Mouse (Mus musculus) thymus, postnatal 14 days (tissue): Measurements from ENCODE around the gene Acsbg2.
"Not testable (repeated sequence)": the region's sequence is repeated elsewhere in the genome, so short reads cannot be mapped to it uniquely, and the experiment has no call there.

ENCODE experiments used
- DNase-seq: peaks from one replicate; pipeline ENCODE4 v3.0.0; 2021

The Acsbg2 gene

DNA sequence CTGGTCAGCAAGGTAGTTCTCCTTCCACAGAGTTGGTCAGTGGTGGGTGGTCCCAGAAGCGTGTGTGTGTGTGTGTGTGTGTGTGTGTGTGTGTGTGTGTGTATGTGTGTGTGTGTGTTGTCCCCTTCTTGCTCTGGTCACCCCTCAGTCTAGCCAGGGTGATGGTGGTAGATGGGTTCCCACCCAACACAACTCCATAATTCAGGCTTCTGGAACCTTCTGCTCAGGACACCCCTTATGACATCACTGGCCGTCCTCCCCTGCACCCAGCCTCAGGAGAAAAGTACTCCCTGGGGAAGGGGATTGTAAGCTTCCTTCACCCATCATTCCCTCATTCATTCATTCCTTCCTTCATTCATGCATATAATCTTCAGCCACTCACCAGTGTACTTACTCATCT is at the start of gene Acsbg2:
Gene Acsbg2 (minus strand): TSS at position 211 of the 400 bp plus-strand sequence.
- no peak for DNase-seq

DNA sequence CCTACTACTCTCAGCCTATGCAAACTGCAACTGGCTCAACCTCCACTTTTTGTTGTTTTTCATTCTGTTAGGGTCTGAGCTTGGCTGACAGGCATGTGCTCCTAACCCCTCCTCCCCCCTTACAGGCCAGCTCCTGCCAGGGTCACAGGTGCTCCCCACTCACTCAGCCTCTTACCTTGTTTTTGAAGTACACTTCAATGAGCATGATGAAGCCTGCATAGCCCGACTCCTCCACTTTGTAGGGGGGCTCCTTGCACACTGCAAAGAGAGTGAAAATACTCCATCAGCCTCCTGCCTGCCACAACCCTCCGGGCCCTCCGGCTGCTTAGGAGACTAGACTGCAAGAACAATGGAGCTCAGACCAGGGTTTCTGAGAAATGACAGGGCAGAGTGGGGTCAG is 45.5 kb upstream of the Acsbg2 start:
- DNase-seq: no peak

DNA sequence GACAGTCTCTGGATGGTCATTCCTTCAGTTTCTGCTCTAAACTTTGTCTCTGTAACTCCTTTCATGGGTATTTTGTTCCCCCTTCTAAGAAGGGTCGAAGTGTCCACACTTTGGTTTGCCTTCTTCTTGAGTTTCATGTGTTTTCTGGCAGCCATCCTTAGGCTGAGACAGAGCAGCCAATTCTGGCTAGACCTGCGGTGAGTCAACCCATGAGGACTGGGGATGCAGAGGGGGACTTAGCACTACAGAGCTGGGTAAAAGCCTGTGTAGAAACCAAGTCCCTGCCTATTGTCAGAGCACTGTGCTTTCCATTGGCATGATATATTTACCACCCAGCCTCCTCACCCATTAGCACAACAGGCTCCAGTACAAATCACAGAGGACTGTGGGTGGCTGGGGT is 42.9 kb upstream of the Acsbg2 start:
- DNase-seq: no peak

DNA sequence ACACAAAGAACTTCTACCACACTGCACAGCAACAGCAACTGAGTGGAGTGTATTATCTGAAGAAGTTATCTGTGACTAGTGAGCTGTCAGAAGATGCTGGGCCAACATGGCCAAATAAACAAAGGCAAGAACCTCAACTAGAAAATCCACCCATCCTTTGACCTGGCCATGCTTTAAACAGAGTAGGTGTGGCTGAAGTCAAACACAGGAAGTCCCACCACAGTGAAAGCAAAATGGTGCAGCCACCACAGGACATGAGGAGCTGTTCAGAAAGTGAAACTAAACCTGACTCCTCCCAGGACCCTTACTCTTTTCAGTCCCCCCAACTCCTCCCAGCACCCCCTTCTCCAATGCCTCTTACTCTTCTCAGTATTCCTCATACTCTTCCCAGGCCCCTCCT is 39.2 kb upstream of the Acsbg2 start:
- no peak for DNase-seq

DNA sequence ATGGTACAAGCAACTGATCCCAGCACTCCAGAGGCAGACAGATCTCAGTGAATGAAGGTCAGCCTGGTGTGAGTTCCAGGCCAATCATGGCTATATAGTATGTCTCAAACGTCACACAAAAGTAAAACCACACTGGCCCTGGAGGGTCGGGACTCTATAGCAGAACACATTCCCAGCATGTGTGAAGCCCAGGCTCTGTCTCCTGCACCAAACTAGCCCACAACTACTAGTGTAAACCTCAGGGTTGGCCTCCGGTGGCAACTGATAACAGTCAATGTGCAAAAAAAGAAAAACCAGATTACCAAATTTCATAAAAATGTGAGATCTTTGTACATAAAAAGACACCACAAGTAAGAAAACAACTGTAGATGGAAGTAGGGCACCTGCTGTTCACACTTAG is 38.8 kb upstream of the Acsbg2 start:
- no peak for DNase-seq

DNA sequence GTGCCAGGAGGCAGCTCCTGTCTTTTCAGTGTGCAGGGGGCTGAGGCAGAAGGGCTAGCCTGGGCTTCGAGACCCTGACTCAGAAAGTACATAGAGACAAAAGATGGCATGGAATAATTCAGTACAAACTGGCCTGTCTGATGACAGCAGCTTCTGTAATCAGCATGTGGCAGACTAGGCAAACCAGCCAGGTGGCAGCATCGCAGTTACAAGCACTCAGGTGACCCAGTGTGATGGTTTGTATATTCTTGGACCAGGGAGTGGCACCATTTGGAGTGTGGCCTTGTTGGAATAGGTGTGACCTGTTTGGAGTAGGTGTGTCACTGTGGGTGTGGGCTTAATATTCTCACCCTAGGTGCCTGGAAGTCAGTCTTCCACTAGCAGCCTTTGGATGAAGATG is 35.5 kb upstream of the Acsbg2 start:
- not testable (repeated sequence) for DNase-seq

DNA sequence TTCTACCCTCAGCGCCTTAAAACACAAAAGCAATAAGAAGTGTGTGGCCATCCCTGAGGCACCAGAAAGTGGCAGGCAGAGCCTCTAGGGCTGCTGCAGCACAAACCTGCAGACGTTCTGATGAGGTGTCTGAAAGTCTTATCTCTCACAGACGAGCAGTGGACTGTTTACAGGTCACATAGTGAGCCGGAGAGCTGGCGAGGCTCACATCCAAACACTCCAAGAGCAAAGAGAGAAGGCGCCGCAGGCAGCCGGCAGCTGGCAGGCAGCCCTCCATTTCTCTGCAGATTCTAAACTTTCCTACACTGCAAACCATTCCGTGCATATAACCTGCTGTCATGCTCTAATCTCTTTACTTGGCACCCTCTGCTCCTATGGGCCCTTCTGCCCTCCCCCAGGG is 33.6 kb upstream of the Acsbg2 start:
- no peak for DNase-seq

DNA sequence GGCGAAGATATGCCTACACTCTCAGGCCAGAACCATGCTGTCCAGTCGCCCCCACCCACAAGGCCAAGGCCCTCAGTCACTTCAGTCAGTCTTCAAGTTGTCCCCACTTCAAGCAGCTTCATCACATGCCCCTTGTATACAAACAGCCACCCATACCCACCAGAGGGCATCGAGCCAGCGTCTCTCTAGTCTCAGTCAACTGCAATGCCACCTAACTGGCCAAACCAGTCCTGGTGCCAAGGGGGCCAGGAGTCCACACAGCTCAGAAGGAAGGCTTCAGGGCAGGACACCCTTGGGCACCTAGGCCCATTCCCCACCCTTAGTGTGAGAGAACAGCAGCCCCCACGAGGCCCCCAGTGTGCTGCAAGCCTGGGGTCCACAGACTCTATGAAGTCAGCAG is 32.8 kb upstream of the Acsbg2 start:
- DNase-seq: no peak

DNA sequence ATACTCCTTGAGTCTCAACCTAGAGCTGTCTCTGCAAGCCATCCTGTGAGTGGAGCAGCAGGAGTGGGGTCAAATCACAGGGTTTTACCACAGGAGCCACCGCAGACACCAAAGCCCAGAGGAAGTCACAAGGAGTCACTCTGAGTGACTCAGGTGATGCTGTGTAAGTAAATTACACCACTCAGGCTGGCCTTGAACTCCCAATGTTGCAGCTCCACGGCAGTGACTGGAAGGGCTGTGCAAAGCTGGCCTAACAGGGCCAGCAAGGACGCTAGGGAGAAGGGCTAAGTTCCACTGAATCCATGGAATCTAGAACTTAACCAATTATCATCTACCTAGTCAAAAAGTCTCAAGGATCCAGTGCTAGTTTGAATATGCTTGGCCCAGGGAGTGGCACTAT is 31.9 kb upstream of the Acsbg2 start:
- DNase-seq: no peak

DNA sequence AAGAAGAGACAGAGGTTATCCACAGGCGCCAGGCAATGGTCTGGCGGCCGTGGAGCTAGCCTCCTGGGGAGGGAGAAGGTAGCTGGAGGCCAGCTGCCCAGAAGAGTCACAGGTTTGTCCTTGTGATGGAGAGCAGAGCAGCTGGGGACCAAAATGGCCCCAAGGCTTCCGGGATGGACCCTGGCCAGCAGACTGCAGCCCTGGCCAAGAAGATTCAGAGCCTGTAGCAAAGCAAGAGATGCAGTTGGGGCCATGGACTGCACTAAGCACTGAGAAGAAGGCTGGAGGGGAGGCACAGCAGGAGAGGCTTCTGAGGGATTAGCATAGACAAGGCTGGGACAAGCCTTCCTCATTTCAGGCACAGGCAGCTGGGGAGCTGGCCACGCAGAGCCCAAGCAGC is 28.5 kb upstream of the Acsbg2 start:
- DNase-seq: no peak

DNA sequence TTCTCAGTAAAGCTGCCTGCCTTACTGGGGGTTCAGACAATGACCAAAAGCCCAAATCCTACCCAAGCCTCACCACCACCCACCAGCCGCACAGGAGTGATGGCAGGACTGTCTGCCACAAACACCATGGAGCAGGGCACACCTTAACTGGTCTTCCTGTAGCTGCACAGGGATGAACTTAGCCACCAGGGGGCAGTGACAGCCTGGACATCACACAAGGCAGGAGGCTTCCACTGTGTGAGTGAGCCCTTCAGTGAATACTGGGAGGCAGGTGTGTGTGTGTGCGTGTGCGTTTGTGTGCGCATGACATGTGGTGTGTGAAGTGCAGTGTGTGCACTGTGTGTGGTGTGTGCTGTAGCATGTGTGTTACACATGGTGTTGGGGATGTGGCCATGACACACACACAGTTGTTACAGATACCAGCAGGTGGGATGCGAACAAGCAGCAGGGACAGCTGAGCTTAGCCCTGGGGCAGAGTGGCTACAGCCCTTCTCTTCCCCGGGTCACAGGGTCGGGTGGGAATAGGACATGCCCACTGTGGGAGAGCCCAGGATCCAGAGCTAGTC is 23.5 kb upstream of the Acsbg2 start:
- peak; percentile 87 for DNase-seq

DNA sequence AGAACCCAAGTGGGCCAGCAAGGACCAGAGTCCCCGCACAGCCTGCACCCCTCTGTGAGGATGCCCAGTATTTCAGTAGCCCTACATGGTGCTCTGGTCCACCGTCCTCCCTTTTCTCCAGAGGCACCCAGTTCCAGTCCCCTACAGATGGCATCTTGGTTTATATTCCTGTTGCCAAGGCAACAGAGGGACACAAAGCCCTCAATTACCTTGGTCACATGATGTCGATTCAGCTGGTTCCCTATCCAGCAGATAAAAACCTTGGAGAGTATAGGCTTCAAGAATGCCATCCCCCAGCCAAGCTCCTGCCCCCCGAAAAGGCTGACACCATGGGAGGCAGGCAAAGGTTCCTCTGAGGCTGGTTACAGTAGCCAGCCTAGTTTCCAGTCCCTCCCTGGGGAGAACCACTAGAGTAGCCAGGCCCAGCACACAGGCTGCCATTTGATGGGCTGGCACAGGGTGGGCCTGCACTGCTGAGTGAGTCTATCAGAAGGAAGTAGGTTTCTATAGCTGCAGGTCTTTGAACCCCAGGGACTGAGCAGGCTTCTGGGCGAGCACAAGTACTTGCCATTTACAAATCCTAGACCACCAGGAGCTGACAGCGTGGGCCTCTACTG is 22.4 kb upstream of the Acsbg2 start:
- no peak for DNase-seq

DNA sequence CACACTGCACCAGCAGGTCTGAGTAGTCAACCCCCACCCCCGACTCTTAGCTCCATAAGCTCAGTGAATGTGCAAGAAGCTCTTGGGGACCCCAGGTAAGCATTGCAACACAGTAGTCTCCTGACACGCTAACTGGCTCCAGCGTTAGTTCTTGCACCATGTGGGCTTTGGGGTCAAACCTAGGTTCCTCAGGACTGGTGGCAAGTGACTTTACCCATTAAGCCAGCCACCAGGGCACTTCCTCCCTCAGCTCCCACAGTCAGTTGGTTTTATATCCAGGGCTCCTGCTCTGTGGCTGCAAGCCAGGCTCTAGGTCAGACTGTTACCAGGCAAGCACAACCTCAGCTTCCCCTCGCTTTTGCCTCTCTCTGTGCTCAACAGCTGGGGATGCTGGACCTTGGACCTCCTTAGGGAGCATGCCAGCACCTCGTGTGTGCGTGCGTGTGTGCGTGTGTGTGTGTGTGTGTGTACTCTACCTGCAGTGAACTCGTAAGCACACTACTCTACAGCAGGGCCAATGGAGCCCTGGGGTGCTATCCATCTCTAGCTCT is 21.2 kb upstream of the Acsbg2 start:
- DNase-seq: no peak

DNA sequence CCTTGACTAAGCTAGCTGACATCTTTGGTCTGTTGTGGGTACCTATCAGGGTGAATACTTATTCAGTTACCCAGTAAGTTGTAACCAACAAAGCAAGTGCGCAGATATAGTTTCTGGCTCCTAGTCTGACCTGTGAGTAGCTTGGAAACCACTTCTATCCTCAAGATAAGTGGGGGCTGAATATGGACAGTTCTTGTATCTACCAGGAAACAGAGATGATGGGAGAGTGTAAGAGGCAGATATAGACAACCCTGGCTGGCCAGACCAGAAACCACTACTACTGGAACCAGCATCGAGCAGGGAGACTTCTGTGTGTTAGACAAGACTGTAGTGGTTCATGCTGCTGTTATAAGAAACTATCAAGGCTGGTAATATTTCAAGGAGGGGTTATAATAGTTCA is 15.8 kb upstream of the Acsbg2 start:
- no peak for DNase-seq

DNA sequence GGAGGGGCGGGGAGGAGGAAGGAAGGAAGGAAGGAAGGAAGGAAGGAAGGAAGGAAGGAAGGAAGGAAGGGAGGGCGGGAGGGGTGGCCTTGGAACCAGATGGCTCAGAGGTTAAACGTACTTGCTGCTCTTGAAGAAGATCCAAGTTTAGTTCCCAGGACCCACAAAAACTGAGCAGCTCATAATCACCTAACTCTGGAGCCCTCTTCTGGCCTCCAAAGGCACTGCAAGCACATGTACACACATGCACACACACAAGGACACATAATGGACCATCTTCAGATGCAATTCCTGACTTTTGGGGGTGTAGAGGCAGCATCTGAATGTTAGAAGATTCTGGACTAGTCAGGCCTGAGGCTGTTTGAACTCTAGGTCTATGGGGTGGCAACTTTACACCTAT is 13.8 kb upstream of the Acsbg2 start:
- DNase-seq: no peak

DNA sequence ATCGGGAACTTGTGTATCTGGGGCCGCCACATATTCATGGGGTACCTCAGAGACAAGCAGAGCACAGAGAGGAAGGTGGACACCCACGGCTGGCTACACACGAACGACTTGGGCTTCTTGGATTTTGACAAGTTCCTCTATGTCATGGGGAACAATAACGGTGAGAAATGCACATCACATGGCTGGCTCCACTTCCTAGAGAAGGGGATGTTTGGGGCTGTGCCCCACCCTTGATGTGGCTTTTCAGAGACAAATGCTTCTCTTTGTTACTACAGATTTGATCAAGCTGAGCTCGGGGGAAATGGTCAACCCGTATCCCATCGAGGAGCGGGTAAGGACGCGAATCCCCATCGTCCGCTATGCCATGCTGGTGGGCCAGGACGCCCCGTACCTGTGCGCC is 10.6 kb upstream of the Acsbg2 start:
- DNase-seq: peak; percentile 16

DNA sequence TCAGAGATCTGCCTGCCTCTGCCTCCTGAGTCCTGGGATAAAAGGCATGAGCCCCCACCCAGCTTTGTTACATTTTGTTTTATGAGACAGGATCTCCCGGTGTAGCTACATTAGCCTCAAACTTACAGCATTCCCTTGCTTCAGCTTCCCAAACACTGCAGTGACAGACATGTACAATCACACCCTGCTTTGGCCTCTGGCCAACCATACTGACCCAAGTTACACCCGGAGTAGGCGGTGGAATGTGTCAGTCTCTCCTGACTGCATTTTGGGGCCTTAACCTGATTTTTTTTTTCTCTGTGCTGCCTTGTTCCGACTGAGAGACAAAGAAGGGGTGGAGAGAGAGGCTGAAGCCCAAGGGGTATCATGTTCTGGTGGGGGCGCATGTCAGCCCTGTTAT is 10.1 kb upstream of the Acsbg2 start:
- DNase-seq: no peak

DNA sequence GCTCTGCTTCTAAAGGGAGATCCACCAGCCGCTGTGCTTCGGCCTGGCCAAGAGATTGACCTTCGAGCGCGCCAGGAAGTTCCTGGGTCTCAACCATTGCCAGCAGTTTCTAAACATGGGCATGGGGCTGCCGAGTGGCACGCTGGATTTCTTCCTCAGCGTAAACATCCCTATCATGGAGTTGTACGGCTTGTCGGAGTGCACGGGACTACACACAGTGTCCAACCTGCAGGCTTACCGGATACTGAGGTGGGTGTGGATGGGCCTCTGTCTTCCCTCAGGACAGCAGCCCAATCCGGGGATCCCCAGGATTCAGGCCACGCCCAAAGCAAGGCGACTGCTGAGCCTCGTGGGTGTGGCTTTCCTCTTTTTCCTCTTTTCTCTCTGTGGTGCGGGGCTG is 9.4 kb upstream of the Acsbg2 start:
- no peak for DNase-seq

DNA sequence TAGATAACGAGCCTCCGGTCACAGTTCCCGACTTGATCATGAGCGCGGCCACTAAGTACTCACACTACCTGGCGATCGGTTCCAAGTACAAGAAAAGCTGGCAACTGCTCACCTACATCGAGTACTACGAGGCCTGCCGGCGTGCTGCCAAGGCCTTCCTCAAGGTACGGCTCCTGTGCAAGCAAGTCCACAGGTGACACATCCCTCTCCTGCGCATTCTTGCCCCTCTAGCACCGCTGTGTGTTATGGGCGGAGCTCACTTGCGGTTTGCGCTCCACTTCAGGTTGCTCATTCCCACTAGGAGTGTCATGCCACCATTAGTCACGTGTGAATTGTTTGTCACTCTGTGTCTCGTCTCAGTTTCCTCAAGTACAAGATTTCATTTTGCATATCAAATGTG is 3.2 kb upstream of the Acsbg2 start:
- no peak for DNase-seq

DNA sequence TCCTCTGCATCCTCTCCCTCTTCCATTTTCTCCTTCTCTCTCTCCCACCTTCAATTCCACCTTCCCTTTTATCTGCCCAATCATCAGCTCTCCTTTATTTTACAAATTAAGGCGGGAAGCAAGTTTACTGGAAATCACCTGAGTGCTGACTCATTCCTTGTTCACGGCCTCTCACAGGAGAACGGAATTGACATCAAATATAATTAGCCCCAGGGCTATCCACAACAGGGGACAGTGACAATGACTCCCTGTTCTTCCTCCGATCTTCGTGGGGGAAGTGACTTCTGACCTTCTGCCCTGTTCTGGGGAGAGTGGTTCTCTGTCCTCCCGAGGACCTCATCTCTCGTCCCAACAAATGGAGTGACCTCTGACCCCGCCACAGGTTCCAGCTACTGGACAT is 2.7 kb upstream of the Acsbg2 start:
- no peak for DNase-seq

DNA sequence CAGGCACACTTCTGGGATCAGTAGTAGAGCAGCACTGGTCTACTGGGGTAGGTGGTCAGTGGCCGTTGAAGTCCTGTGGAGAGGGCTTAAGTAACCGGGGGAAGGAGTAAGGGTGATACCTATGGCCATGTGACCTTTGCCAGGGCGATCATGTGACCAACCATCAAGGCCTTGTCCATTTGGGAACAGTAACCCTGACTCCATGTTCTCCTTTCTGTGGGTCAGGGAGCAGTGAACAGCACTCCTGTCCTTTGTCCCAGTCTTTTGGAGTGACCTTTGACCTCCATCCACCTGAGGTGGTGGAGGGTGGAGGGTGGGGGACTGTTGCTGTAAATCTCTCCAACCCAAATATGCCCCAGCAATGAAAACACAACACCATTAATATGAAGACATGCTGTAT is 2.2 kb upstream of the Acsbg2 start:
- DNase-seq: no peak

DNA sequence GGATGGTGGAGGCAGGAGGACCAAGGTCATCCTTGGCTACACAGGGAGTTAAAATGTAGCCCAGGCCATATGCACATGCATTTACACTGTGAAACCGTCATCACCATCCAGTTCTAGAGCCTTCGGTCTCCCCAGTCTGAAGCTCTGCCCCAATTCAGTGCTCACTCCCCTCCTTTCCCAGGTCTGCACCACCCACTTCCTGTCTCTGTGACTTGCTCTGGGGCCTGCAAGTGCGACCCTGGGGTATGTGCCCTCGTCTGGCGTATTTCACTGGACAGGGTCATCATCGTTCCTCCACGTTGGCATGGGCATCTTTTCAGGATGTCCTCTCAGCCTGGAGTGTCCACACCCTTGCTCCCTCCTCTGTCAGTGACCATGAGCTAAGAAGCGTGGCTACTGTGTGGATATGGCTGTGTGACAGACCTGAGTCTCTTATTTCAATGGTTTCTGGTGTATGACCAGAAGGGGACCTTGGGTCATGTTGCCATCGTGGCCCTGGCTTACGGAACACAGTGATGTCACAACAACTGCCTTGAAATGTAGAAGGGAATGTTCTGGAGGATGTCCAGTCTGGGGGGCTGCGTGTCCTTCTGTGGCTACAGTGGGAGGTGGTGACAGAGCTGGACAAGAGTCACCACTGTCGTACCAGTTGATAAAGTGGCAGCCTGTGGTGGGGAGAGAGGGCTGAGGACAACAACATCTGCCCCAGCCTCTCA is 847 bp upstream of the Acsbg2 start, which contains the start of gene 1700061G19Rik:
Gene 1700061G19Rik (plus strand): TSS at position 542 of the 716 bp plus-strand sequence.
- peak; percentile 64 for DNase-seq

DNA sequence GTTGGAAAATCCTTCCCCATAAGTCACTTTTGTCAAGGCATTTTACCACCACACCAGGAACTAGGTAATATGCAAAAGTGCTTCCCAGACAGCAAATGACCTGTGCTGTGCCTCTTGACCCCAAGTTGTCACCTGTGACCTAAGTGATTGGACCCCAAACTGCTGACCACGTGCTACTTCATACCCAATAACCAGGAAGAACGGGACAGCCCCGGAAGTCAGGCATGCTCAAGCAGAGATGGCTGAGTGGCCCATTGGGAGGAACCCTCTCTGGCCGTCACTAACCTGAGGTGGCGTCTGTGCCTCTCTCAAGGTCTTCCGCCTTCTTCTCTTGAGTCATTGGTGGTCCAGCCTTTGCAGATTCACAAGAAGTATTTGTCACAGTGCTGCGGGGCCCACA is 1.7 kb downstream of the Acsbg2 start:
- no peak for DNase-seq

DNA sequence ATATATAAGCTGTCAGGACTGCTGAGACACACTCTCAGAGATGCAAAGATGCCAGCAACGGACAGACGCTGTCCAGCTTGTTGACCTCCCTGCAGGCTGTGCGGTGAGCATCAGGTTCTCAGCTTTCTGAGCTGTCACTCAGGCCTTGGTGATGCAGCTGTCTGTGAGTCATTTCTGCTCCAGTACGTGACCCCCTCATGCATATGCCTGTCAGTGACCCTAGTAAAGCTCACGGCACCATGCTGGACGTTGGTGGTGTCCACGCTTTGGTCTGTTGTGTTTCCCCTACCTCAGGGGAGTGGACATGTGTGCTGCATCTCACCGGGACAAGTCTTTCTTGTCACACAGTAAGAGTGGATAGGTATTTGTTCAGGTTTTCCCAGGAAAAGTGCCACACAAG is 2.5 kb downstream of the Acsbg2 start:
- DNase-seq: no peak
